Mouse (Mus musculus): ENCODE measurements at regions not wholly inside any gene's neighbourhood (a gene's known extent, or its start where the extent isn't known, plus 50 kb on each side); places are given as distances from the start of the nearest gene placed in this dataset.

GRCm38 (mm10) chr5:53412391-53413075, 53.4 kb upstream of the Rbpj start:
- H3K27me3 ChIP-seq (replicated peaks): no peaks in the 10 kb centered on the region
- 58% methylated on average over 7 of the region's 7 CpGs for WGBS
- H3K36me3 ChIP-seq: no peaks in the 10 kb centered on the region
- 0 out of 2 replicates have a peak, but pooled peaks have one; percentile 39 for ATAC-seq (ENCODE audit: insufficient read depth, low FRiP score, low read depth)
- H3K4me2 ChIP-seq: no peak overlapping the region
- no peak overlapping the region for H3K4me3 ChIP-seq (replicated peaks)
- H3K27ac ChIP-seq: no peak overlapping the region
- no peaks in the 10 kb centered on the region for H3K4me1 ChIP-seq
- no peaks in the 10 kb centered on the region for H3K9me3 ChIP-seq
- no peak overlapping the region for H3K9ac ChIP-seq

- Histone ChIP-seq H3K4me3 (replicated peaks) (no peak overlapping the region), H3K9me3 (no peaks in the 10 kb centered on the region), H3K27me3 (replicated peaks) (no peaks in the 10 kb centered on the region), H3K9ac (no peak overlapping the region), H3K27ac (no peak overlapping the region), H3K4me1 (no peaks in the 10 kb centered on the region), H3K4me2 (no peak overlapping the region), H3K36me3 (no peaks in the 10 kb centered on the region)
- ATAC-seq (ENCODE audit: insufficient read depth, low FRiP score, low read depth): no peak
- 74% methylated on average over 3 of the region's 3 CpGs for WGBS
Measured at GRCm38 (mm10) chr5:53413677-53414076, 52.3 kb upstream of the Rbpj start.

GRCm38 (mm10) chr5:53415472-53415871, 50.5 kb upstream of the Rbpj start:
- Histone ChIP-seq H3K4me2 (no peak overlapping the region), H3K36me3 (no peaks in the 10 kb centered on the region), H3K4me3 (replicated peaks) (no peak overlapping the region), H3K9me3 (no peaks in the 10 kb centered on the region), H3K4me1 (no peaks in the 10 kb centered on the region), H3K9ac (no peak overlapping the region), H3K27ac (no peak overlapping the region), H3K27me3 (replicated peaks) (no peaks in the 10 kb centered on the region)
- 83% methylated on average over 2 of the region's 2 CpGs for WGBS
- ATAC-seq (ENCODE audit: insufficient read depth, low FRiP score, low read depth): no peak

Data from stomach, embryonic 15.5 days (tissue).